Mouse (Mus musculus) midbrain, embryonic 12.5 days (tissue): ENCODE data around the gene Rasgef1b. TPM values are rescaled to one million over a fixed set of nuclear protein-coding genes. Genes with fewer than 3 reads are reported as not detected.

Experiments used
- ATAC-seq: fragments of 200-750 bp; cut with Nextera tagmentation; 2 replicates; pipeline ENCODE4 v1.8.0; 2017; ENCODE audit warnings: low read depth, moderate TSS enrichment, moderate library complexity; ENCODE audit not compliant: low FRiP score
- H3K27ac ChIP-seq: fragments of 300-500 bp; sonication (generic); replicated peaks from 2 replicates; pipeline ENCODE4 v1.5.1; 2016; ENCODE audit warnings: mild to moderate bottlenecking
- H3K27me3 ChIP-seq: fragments of 300-500 bp; sonication (generic); 2 replicates; pipeline ENCODE4 v1.6.1; 2016; ENCODE audit warnings: mild to moderate bottlenecking
- H3K36me3 ChIP-seq: fragments of 300-500 bp; sonication (generic); 2 replicates; pipeline ENCODE4 v1.6.1; 2016
- H3K4me1 ChIP-seq: fragments of 300-500 bp; sonication (generic); 2 replicates; pipeline ENCODE4 v1.6.1; 2016
- H3K4me2 ChIP-seq: fragments of 300-500 bp; sonication (generic); replicated peaks from 2 replicates; pipeline ENCODE4 v1.6.1; 2016; ENCODE audit warnings: mild to moderate bottlenecking, moderate library complexity
- H3K4me3 ChIP-seq: fragments of 300-500 bp; sonication (generic); 2 replicates; pipeline ENCODE4 v1.5.1; 2016; ENCODE audit warnings: mild to moderate bottlenecking
- H3K9ac ChIP-seq: fragments of 300-500 bp; sonication (generic); replicated peaks from 2 replicates; pipeline ENCODE4 v1.6.1; 2016; ENCODE audit warnings: mild to moderate bottlenecking, moderate library complexity
- H3K9me3 ChIP-seq: fragments of 300-500 bp; sonication (generic); 2 replicates; pipeline ENCODE4 v1.6.1; 2016; ENCODE audit warnings: mild to moderate bottlenecking
- WGBS: fragments of 180-500 bp; shearing (Covaris S2); methylation state at CpG from one replicate; pipeline ENCODE4 v1.1.7; 2016; 5-methylcytosine and 5-hydroxymethylcytosine counted together
- polyA plus RNA-seq: library from polyadenylated mRNA; unstranded; fragments of >200 nt; fragmentation: Nextera tagmentation; extraction: Ambion mirVana; gene quantifications from 2 replicates; pipeline ENCODE4 v1.2.1, GENCODE M21; 2016

Rasgef1b gene
- polyA plus RNA-seq, 1 experiment from 2014 or later = 41.9 TPM

DNA sequence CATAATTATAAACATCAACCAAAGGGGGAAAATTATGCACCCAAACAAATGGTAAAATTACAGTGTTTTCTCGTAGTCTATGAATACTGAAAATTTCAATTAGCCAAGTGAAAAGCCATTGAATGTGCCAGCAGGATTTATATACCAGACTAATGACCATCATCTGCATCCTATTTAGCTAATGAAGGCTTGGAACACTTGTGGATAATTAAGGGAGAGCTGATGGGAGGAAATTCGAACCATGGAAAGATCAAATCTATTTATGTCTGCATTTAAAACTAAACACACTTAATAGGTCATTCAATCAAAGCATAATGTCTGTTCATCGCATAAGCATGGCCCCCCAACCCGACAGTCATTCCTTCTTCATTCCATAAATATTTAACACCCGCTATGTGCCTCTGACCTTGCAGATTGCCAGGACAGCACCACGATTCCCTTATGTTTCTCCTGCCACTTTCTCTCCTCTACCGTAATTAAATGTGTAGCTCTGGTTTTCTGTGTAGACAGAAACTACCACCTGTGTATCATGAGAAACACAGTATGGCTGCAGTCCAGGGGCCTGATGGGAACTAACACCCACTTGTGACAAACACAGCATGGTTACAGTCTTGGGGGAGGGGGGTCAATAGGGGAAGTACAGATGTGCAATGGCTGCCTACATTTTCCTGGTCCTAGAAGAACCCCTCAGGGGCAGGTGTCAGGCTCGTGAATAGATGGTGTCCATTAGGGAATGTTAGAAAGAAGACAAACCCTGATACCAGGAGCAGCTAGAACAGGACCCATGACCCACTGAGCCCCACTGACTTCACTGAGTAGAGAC, 164.2 kb downstream of the Rasgef1b start:
- ATAC-seq = no peak
- Histone ChIP-seq H3K9me3 (no peaks in the 10 kb centered on the region), H3K4me2 (no peak overlapping the region), H3K9ac (no peak overlapping the region), H3K27ac (no peak overlapping the region), H3K27me3 (peaks cover 66% of the 10 kb centered on the region), H3K4me1 (peaks cover 11% of the 10 kb centered on the region), H3K36me3 (no peaks in the 10 kb centered on the region), H3K4me3 (no peak overlapping the region)
- WGBS = 68% methylated on average over 8 of the region's 8 CpGs

GRCm38 (mm10) chr5:99562096-99562495, 166.8 kb downstream of the Rasgef1b start:
- Histone ChIP-seq H3K36me3 (no peaks in the 10 kb centered on the region), H3K27me3 (peaks cover 72% of the 10 kb centered on the region), H3K9me3 (no peaks in the 10 kb centered on the region), H3K4me2 (no peak overlapping the region), H3K27ac (no peak overlapping the region), H3K4me3 (no peak overlapping the region), H3K4me1 (peaks cover 18% of the 10 kb centered on the region), H3K9ac (no peak overlapping the region)
- 79% methylated on average over 6 of the region's 6 CpGs for WGBS
- ATAC-seq = no peak

DNA sequence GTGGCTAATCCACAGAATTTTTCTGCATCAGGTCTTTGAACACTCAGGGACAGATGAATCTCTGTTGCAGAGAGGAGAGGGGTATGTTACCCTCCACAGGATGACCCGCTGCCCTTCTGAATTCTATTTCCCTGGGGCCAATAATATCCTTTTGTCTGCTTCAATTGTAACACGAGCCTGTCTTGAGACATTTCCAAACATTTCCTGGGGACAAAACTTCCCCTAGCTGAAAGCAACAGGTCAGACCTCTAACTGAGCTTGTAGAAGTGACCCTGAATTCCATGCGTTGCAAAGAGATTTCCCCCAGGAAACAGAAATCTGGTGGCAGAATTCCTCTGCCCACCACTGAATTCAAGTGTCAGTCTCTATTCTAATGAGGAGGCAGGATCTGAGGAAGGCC, 169.1 kb downstream of the Rasgef1b start:
- no peaks in the 10 kb centered on the region for H3K36me3 ChIP-seq
- H3K4me3 ChIP-seq = no peak overlapping the region
- no peak overlapping the region for H3K27ac ChIP-seq
- peaks cover 87% of the 10 kb centered on the region for H3K27me3 ChIP-seq
- H3K4me1 ChIP-seq = peaks cover 18% of the 10 kb centered on the region
- no peak overlapping the region for H3K9ac ChIP-seq
- H3K4me2 ChIP-seq = no peak overlapping the region
- H3K9me3 ChIP-seq = no peaks in the 10 kb centered on the region
- WGBS = under 1% methylated on average over 3 of the region's 3 CpGs
- no peak for ATAC-seq

- H3K9me3 ChIP-seq = no peaks in the 10 kb centered on the region
- no peak for ATAC-seq
- H3K4me2 ChIP-seq = no peak overlapping the region
- peaks cover 14% of the 10 kb centered on the region for H3K4me1 ChIP-seq
- peaks cover 88% of the 10 kb centered on the region for H3K27me3 ChIP-seq
- no peaks in the 10 kb centered on the region for H3K36me3 ChIP-seq
- no peak overlapping the region for H3K9ac ChIP-seq
- 27% methylated on average over 9 of the region's 9 CpGs for WGBS
- H3K4me3 ChIP-seq = no peak overlapping the region
- H3K27ac ChIP-seq = no peak overlapping the region
These were observed 170.6 kb downstream of the Rasgef1b start for GRCm38 (mm10) chr5:99558231-99558630.

DNA sequence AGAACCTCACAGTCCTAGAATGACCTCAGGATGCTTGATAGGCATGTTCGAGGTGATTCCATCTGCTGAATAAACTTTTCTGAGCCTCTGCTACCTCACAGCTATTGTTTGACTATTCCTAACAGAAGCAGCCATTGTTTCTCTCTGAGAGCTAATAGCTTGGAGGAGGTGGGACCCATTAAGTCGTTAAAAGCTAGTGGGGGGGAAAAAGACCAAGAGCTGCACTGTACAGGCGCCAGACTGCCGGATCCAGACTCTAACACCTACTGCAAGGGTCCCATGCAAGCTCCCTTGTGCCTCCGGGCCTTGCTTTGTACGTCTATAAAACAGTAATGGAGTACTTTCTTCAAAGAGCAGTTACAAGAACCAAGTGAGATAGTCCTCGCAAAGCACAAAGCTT, 176.2 kb downstream of the Rasgef1b start:
- Histone ChIP-seq H3K9ac (no peak overlapping the region), H3K27ac (no peak overlapping the region), H3K36me3 (no peaks in the 10 kb centered on the region), H3K27me3 (peaks cover 60% of the 10 kb centered on the region), H3K4me2 (no peak overlapping the region), H3K9me3 (no peaks in the 10 kb centered on the region), H3K4me3 (no peak overlapping the region), H3K4me1 (peaks cover 9% of the 10 kb centered on the region; the same call in 1 of the 2 replicates)
- 64% methylated on average over 7 of the region's 7 CpGs for WGBS
- no peak for ATAC-seq

DNA sequence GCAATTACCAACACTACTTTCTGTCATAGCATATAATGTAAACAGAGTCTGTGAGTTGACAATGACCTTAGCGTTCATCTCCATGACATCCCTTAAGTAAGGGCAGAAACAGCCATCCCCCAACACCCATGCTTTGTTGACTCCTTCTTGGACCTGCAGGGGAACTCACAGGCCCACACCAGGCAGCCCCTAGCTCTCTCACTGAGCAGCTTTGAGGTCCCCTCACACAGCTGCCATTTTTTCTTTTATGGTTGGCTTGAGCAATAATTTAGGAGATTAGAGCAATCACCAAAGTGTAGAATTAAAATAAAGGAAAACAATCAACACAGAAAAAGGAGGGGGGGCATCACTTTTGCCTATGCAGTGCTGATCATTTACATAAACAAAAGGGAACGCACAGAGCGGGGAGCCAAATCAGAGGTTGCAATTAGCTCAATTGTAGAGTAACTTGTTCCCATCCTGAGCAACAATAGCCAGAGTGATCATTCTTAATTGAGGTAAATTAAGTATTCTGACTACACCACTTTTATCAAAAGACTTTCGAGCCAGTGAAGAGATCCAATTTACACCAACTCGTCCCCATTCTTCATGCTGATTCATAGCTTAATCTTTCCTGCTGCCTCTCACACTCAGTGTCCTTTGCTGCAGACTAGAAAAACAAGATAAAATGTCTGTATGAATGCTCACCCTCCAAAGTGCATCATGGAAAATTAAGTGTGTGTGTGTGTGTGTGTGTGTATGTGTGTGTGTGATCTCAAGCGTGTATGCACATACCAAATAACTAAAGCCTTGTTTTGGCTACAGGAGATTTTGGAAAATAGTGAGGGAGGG, 184.0 kb downstream of the Rasgef1b start:
- ATAC-seq = peak; percentile 44; the same call in 1 of the 2 replicates
- no peak overlapping the region for H3K4me2 ChIP-seq
- no peak overlapping the region for H3K4me3 ChIP-seq
- H3K9me3 ChIP-seq = no peaks in the 10 kb centered on the region
- H3K27ac ChIP-seq = no peak overlapping the region
- peaks cover 44% of the 10 kb centered on the region for H3K4me1 ChIP-seq
- H3K27me3 ChIP-seq = peaks cover 50% of the 10 kb centered on the region
- WGBS = 53% methylated on average over 6 of the region's 6 CpGs
- no peak overlapping the region for H3K9ac ChIP-seq
- no peaks in the 10 kb centered on the region for H3K36me3 ChIP-seq

DNA sequence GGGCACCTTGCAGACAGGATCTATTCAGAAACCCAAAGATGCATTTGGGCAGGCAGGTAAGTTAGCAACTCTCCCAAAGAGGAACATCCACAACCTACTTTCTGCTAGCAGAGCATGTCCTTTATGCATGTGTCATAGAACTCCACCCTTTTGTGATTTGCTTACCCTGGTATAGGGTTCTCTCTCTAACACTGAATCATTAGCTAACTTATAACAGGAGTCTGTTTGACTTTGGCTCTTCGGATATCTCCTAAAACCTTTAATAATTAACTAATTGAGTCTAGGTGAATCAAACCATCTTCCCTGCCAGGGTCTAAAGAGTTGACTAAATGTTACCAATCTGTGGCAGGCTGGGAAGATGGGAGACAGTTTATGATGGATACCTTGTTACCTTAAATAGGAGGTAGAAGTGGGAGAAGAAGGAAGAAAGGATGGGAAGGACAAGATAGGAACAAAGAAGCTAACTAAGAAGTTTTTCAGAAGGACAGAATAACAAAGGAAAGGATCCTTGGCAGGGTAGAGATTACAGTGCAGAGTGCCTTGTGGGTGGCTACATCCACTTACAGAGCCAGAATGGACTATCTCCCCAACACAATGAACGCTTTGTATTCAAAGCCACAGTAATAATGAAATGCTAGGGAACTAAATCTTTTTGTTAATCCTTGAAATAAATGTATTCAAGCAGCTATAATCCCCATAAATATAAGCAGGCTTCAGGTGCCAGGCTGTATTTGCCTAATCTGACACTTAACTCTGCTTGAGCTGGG, 186.7 kb downstream of the Rasgef1b start:
- no peaks in the 10 kb centered on the region for H3K9me3 ChIP-seq
- WGBS = 72% methylated on average over 2 of the region's 2 CpGs
- no peaks in the 10 kb centered on the region for H3K36me3 ChIP-seq
- H3K4me3 ChIP-seq = no peak overlapping the region
- H3K4me1 ChIP-seq = peaks cover 44% of the 10 kb centered on the region
- no peak overlapping the region for H3K27ac ChIP-seq
- peak; percentile 34; the same call in 1 of the 2 replicates for ATAC-seq
- H3K9ac ChIP-seq = no peak overlapping the region
- peaks cover 38% of the 10 kb centered on the region for H3K27me3 ChIP-seq
- no peak overlapping the region for H3K4me2 ChIP-seq

GRCm38 (mm10) chr5:99541321-99541895, 187.5 kb downstream of the Rasgef1b start:
- Histone ChIP-seq H3K9me3 (no peaks in the 10 kb centered on the region), H3K9ac (no peak overlapping the region), H3K36me3 (no peaks in the 10 kb centered on the region), H3K4me1 (peaks cover 44% of the 10 kb centered on the region), H3K4me3 (no peak overlapping the region), H3K27me3 (peaks cover 32% of the 10 kb centered on the region), H3K4me2 (no peak overlapping the region), H3K27ac (no peak overlapping the region)
- ATAC-seq = no peak
- WGBS = 39% methylated on average over 11 of the region's 11 CpGs

- 73% methylated on average over 7 of the region's 7 CpGs for WGBS
- H3K4me2 ChIP-seq = no peak overlapping the region
These were observed 195.4 kb downstream of the Rasgef1b start for GRCm38 (mm10) chr5:99533416-99533815.

DNA sequence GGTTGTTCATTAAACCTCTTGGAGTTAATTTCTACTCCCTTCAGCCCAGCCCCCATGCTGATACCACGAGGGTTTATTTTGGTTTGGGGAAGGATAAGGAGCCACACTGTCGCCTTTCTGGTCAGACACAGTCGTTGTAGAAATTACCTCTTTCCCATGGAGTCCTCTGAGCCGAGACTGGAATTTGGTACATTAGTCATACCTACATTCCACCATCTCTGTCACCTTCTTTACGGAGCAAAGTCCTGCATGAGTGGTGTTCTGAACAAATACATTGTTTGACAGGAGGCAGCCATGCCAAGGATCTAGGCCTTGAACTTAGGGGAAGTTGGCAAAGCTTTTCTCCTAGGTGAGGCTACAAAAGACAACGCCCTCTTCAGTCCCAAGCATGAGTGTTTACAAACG, 202.1 kb downstream of the Rasgef1b start:
- H3K27me3 ChIP-seq = peaks cover 9% of the 10 kb centered on the region
- no peaks in the 10 kb centered on the region for H3K36me3 ChIP-seq
- WGBS = 87% methylated on average over 7 of the region's 7 CpGs
- no peak overlapping the region for H3K4me3 ChIP-seq
- no peak overlapping the region for H3K27ac ChIP-seq
- ATAC-seq = no peak
- no peak overlapping the region for H3K4me2 ChIP-seq
- no peaks in the 10 kb centered on the region for H3K9me3 ChIP-seq
- H3K4me1 ChIP-seq = peaks cover 12% of the 10 kb centered on the region
- H3K9ac ChIP-seq = no peak overlapping the region

More at GRCm38 (mm10) chr5:99533416-99533815, 195.4 kb downstream of the Rasgef1b start:
- no peak overlapping the region for H3K4me3 ChIP-seq
- H3K27ac ChIP-seq = no peak overlapping the region
- H3K4me1 ChIP-seq = no peaks in the 10 kb centered on the region
- H3K27me3 ChIP-seq = peaks cover 3% of the 10 kb centered on the region; the same call in 1 of the 2 replicates
- no peak overlapping the region for H3K9ac ChIP-seq
- ATAC-seq = no peak
- no peaks in the 10 kb centered on the region for H3K36me3 ChIP-seq
- H3K9me3 ChIP-seq = no peaks in the 10 kb centered on the region

GRCm38 (mm10) chr5:99525649-99526048, 203.2 kb downstream of the Rasgef1b start:
- 84% methylated on average over 4 of the region's 4 CpGs for WGBS
- H3K4me1 ChIP-seq = peaks cover 12% of the 10 kb centered on the region
- H3K27me3 ChIP-seq = peaks cover 14% of the 10 kb centered on the region
- no peaks in the 10 kb centered on the region for H3K36me3 ChIP-seq
- no peak overlapping the region for H3K9ac ChIP-seq
- H3K27ac ChIP-seq = no peak overlapping the region
- H3K4me2 ChIP-seq = no peak overlapping the region
- no peak overlapping the region for H3K4me3 ChIP-seq
- H3K9me3 ChIP-seq = no peaks in the 10 kb centered on the region
- no peak for ATAC-seq
